Mouse (Mus musculus): ENCODE data around the gene Celf2. TPM values are rescaled to one million over a fixed set of nuclear protein-coding genes. Genes with fewer than 3 reads are reported as not detected.
A peak's percentile ranks its signal among the peaks of the same experiment; 100 is the strongest.

Celf2 gene
- total RNA-seq, 2 experiments from 2014 or later = 518 to 531 TPM

DNA sequence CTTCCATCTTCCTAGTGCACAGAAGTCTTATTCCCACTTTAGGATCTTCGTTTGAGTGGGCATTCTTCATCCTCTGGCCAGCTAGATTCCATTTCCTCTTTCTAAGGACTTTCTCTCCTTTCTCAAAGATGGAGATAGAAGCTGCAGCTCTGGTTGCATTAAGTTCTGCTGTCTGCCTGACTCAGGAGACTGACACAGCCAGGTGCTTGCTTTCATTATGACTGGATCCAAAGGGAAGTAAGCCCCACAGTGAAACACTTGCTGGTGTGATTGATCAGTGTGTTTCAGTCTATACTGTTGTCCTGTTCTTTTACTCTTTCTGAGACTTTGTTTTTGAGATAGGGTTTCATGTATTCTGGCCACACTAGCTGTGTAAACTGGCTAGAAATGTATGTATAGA is 468.4 kb downstream of the Celf2 start:
- no peak for DNase-seq (ENCODE audit: low spot score in 2 of 2)

DNA sequence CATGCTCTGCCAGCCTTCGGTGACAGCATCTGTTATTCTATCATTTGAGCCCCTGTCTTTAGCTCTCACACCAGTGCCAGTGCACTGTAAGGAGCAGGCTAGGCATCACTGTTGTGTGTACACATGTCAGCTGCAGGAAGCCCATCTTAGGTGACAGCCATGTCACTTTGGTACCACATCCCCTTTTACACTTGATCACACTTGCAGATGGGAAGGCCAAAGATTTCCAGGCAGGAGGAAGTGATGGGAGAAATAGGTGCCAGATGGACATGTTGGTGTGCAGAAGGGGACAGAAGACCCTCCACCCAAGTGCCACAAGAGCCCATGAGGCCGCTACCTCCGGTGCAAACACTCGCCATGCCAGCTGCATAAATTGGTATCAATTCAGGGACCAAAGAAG is 470.4 kb downstream of the Celf2 start:
- no peak for DNase-seq (ENCODE audit: low spot score in 2 of 2)

DNA sequence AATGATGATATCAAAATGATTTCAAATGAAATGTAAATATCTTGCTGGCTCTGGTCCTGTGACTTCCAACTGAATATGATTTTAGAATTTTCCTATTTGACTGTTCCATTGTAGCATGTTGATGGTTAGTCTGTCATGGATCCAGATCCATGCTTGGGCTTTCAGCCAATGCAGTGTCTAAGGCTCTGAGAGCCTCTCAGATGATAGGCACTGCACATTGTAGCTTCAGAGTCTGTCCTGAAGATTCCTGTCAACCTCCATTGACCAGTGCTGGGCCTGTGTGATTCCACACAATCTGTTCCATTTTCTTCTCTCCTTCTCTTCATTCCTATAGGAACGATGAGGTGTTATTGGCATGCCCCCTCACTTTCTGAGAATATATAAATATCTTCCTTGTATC is 478.0 kb downstream of the Celf2 start:
- DNase-seq (ENCODE audit: low spot score in 2 of 2) = no peak

DNA sequence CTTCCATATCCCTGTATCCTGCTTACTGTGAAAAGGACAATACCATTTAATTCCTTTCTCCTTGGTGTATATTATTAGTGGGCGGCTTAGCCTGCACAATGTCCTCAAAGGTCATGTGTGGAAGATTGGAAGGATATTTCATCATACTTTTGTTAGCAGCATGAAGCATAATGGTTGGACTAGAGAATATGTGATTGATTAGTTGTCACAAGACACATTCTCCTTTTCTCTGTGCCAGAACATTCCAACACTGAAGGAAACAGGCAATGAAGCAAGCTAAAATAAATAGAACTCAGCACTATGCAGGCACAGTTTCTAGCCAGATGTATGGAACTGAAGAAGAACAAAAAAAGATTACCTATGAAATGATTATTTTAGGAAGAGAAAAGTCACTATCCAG is 482.6 kb downstream of the Celf2 start:
- no peak for DNase-seq (ENCODE audit: low spot score in 2 of 2)

DNA sequence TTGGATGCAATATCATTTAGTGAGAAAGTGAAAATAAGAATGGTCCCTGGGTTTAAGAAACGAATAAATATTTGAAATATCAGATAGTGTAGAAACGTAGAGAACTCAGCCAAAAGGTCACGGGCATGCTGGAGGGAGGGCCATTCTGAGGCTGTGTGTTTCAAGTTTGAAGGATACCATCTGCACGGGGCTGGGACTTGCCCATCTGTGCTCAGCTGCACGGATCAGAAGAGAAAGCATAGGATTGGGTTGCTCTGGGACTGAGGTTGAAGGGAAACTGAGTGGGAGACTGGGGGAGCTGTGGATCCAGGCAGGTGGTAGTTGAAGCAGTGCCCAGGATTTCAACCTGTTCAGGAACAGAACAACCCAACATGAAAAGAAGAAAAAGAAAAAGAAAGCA is 483.8 kb downstream of the Celf2 start:
- no peak for DNase-seq (ENCODE audit: low spot score in 2 of 2)

DNA sequence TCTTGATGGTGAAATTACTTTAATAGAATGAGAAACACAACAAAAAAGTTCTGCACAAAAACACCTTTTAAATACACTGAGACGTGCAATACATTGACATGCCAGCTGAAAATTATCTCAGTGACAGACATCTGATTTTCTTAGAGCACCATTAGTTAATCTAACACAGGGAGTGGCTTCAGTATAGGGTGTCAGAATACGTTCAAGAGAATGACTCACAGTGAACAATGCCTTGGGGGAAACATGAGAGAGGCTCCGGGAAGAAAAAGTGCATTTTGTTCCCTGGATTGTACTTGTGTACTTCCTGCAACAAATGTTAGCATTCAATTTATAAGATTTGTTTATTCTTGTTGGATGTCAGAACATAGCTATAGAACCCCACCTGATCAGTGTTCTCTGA is 487.2 kb downstream of the Celf2 start:
- no peak for DNase-seq (ENCODE audit: low spot score in 2 of 2)

DNA sequence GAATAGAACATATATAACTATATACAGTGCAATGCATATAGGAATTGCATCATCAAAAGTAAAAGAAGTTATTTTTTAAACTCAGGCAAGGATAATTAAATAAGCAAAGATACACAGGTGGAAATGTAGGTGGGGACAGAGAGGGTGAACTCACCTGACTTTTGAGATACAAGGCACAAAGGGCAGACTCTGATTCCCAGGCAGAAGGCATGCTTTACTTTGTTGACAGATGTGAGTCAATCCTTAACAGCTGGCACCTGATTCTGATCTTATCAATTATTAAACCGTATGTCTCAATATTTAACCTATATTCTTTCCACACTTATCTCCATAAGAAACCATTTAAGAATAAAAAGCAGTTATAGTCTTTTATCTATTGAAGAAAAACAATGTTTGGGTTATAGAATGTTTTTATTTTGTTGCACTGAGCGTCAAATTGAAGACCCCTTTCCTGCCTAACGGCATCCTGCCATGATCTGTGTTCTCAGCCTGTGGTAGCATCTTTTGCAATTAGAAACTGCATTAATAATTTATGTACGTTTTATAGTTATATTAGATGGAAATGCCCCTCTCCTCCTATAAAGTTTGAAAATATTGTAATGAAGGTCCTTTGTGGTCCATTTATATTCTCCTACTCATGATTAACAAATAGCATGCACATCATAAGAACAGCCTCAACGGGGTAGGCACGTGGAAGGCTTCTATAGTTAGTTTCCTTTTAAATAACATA is 491.8 kb downstream of the Celf2 start:
- DNase-seq (ENCODE audit: low spot score in 2 of 2) = no peak

DNA sequence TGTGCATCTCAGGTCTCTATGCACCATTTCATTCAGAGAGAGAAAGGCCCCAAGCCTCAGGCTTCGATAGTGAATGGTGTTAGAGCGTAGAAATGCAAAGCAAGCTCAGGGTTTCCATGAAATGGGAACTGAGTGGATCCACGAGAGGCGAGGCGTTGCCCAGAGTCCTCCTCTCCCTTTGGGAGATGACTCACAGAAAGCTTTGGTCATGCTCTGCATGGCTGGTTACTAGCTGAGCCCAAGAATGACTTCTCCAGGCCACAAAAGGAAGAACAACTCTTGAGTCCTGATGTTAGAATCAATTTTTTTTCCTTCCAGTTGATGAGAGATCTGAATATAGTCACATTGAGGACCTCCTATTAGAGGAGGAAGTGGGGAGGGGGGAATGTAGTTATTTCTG is 496.2 kb downstream of the Celf2 start:
- DNase-seq (ENCODE audit: low spot score in 2 of 2) = no peak

DNA sequence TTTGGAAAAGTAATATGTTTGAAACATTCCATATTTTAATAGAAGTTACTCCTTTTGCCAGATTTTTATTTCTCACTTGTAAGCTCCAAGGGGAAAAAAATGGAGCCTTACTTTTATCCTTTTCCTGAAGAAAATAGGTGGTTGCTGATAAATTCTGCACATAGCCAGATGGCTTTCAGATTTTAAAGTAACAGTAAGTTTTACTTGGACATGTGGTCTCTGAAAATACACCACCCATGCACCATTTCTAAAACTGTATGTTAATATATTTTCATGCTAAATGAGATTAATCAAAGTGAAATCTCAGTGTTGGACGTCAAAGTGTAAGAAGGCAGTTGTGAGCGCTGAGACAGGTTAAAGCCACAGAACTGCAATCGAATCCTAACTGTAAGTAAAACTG is 502.5 kb downstream of the Celf2 start:
- no peak for DNase-seq (ENCODE audit: low spot score in 2 of 2)

DNA sequence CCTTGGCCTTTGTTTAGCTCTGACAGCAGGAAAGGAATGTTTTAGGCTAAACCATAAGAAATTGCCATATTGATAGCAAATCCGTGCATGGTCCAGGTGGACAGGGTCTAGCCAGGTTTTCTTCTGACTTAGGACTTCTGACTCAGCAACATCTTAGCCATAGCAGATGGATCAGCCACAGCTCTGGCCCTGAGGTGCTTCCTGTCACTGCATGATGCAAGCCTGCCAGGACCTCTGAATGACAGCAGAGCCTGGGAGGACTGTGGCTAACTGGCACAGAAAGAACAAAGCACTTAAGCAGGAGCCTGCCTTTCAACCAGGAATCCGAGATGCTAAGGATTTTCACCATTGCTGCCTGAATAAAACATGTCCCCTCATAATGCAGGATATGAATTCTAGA is 507.4 kb downstream of the Celf2 start:
- no peak for DNase-seq (ENCODE audit: low spot score in 2 of 2)

DNA sequence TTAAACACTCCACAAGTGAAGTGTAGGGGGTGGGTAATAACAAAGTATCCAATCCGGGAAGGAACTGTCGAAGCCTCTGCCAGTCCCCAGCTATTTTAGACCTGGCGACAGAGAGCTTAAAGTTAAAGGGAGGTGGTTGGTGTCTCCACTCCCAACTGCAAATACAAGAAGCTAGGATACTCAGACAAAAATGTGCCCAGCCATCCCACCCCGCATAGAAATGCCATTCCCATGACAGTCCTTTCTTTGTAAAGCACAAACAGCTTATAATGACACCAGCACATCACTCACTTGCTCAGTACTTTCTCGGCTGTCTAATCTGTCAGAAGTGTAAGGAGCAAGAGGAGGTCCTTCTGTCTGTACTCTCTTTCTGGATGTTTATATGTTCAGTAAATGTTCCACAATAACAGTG is 518.3 kb downstream of the Celf2 start:
- DNase-seq (ENCODE audit: low spot score in 2 of 2) = no peak

DNA sequence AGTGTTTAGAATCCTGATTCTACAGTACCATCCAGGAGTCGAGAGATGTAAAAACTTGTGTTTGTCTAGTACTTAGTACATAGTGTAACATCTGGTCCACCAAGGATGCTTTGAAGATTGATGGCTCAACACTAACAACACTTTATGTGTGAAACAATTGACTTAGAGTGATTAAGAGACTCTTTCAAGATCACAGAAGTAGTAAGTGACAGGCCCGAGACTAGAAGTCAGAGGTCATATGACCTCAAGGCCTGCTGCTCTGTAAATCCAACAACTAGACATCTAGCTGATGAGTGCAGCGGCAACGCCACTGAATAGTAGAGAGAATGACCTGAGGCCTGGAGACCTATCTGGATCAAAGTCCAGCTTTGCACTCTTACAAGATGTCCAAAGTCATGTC is 523.7 kb downstream of the Celf2 start:
- DNase-seq (ENCODE audit: low spot score in 2 of 2) = no peak

DNA sequence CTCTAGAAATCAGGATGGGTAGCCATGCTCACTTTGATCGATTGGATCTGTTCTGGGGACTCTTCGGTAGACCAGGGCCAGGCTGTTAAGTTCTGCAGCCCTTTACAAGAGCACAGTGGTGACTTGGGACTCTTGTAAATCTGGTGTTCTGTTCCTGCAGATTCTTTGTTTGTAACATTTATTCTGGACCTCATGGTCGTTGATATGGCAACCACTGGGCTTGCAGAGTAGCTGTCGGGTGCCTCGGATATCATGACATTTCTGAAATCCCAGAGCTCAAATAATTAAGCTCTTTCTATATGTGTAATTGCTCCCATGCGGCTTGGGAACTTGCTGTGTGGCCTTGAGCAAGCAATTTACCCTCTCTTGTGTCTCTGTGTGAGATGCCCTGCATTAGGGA is 525.5 kb downstream of the Celf2 start:
- DNase-seq (ENCODE audit: low spot score in 2 of 2) = no peak

DNA sequence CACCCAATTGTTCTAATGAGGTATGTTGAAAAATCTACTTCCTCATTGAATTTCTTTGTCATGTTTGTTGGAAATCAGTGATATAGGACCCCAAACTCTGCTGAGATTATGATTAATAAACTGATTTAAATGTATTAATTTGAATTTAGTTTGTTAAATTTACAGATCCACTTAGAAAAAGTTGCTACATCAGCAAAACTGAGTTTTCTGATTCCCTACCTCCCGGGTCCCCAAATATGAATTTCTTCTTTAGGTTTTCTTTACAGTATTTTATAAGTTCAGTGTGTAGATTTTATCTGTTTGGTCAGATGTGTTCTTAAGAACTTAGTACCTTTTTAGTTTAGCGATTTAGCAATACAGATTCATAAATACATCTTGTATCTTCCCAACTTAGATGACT is 533.1 kb downstream of the Celf2 start:
- no peak for DNase-seq (ENCODE audit: low spot score in 2 of 2)

DNA sequence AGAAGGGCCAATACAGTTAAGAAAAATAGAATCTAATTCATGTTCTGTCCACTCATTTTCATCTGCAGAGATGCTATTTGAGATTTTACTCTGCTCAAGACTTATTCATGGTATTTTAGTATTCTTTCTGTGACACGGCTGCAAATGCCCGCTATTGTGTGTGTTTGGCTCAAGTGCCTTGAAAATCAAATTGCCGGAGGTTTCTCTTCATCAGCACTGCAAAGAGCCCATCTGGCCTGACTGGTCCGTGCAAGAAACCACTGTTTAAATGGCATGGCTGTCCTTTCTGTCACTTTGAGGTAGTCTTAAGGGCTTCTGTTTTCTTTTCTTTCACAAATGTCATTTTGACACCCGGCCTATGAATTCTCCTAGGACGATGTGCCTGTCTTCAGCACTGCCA is 540.1 kb downstream of the Celf2 start:
- peak in 1 of 2 experiments; percentile 23 for DNase-seq (ENCODE audit: low spot score in 2 of 2)

DNA sequence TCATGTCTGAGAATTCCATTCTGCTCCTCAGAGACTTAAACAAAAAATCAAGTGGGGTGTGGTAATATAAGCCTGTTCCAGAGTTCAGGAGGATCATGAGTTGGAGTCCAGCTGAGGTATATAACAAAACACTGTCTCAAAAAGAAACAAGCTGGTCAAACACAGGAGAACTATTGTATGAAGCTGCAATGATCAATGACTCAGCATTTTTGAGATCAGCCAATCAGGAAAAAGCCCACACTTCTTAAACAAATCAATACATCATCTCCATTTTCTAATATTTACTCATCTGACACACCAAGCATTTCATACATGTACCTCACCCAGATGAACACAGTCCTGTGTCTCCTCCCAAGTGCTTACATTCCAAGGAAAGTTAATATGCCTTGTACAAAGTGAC is 544.1 kb downstream of the Celf2 start:
- no peak for DNase-seq (ENCODE audit: low spot score in 2 of 2)

DNA sequence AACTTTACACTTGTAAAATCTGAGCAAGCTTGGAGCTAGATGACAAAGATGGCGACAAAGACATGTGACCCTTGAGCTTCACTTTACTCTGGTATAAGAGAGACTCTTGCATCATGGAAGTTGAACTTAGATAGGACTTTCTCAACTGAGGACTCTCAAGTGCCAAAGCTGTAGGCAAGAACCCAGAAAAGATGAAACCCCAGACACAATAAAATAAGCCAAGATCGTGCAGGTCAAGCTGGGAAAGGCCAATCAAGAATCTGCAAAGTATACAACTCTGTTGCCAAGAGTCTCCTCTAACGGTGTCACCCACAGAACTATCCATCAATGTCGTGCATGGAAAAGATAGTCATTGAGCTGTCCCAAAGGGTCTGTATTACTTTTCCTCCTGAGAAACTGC is 558.7 kb downstream of the Celf2 start:
- no peak for DNase-seq (ENCODE audit: low spot score in 2 of 2)

DNA sequence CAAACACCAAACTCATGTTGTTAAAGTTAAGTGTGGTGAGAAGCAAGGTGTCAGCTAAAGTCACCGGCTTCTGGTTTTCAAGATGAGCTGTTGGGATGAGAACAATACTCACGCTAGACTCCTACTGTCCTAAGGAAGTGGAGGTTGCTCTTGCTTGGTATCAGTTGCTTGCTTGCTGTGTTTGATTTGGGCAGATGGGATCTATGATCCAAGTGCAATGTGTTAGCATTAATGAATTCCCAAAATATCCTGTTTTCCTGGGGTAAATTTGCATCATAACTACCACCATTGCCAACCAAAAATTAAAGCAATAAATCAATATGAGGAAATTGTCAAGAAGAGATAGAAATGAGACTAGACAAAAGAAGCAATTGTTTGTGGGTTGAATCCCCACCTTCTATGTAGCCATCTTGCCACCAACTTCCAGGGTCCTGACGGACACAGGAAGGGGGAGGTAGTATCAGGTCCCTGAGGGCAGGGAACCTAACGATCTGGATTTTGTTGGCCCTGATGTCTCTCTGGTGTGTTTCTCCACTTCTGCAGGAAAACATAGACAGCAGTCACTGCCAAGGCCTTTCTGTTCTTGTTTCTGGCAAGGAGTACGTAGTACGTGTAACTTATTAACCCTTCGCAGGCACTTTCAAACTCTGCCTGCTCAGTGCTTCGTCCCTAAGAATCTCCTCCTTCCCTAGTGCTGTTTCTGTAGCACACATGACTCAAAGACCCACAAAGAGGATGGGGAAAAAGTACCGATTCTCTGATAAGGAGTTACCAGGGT is 563.5 kb downstream of the Celf2 start:
- DNase-seq (ENCODE audit: low spot score in 2 of 2) = no peak

DNA sequence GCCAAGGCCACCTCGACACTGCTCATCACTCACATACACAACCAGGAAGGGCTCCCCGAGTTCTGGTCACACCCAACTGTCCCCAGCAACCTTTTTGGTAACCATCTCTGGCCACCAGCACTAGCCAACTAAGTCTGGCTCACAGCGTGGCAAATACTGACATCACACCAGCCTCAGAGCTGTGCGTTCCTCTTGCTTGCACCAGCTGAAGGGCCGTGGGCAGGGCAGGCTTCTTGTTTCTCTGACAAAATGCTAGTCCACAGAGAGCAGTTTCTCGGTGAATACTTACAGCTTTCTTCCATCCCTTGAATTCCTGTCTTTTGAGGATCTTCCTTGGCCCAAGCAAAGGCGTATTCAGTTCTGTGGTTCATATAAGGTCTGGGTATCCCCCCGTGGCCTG is 565.7 kb downstream of the Celf2 start:
- DNase-seq (ENCODE audit: low spot score in 2 of 2) = no peak

DNA sequence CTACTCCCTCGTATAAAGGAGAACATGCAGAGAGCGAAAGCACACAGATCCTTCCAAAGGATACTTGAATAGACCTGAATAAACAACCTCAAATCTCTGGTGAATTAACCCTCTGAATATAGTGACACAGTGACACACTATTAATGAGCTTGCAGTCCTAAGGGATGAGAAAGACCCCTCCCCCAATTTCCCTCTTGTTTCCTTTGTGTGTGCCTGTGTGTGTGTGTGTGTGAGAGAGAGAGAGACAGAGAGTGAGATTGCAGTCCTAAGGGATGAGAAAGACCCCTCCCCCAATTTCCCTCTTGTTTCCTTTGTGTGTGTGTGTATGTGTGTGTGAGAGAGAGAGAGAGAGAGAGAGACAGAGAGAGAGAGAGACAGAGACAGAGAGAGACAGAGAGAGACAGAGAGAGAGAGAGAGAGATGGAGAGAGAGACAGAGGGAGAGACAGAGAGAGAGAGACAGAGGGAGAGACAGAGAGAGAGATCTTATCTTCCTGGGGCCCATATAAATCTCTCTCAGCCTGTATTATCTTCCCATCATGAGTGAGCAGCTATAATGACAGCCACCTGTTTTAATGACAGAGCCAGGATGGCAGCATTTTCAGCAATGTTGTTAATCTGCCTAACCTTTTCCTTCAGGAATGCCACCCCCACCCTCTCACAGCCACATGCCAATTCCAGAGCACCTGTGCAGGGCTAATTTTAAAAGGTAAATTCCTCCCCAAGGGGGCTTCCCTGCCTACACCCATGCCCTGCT is 566.5 kb downstream of the Celf2 start:
- DNase-seq (ENCODE audit: low spot score in 2 of 2) = peak in 1 of 2 experiments; percentile 31

DNA sequence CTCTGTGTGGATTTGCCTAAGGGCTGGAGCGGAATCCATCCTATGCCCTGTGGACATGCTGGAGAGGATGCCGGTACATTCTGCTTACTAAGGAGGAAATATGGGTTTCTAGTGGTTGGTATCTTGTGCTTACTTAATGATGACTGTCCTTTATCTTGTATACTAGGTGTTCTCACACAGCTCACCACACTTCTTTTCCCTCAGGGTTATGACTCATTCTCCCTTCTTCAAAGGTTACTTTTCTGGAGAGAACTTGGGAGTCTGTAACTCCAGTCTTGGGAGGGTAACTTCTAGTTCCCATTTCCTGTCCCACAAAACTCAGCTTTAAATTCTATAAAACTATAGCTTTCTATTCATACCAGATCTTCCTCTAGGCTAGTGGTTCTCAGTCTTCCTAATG is 570.2 kb downstream of the Celf2 start:
- no peak for DNase-seq (ENCODE audit: low spot score in 2 of 2)

DNA sequence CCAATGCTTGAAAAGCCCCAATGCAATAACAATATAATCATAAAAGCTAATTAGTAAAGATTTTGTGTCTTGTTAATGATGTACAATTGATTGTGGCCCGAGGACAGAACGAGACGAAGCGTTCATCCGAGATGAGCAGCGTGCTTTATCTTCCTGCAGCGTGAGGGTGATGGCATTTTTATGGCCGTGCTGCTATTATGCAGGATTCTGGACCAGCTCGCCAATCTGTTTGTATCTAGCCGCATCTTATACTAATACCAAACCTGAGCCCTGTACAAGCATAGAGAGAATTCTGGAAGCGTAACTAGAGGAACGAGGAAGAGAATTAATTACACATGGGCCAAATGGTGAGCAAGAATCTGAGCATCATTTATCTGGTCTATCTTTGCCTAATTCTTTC is 576.2 kb downstream of the Celf2 start:
- no peak for DNase-seq (ENCODE audit: low spot score in 2 of 2)
